Mouse (Mus musculus) hindlimb bud, embryonic 11.5 days (tissue): ENCODE data around the gene Ush2a.
A peak's percentile ranks its signal among the peaks of the same experiment; 100 is the strongest.

Source experiments
- DNase-seq: peaks from one replicate; pipeline ENCODE4 v3.0.0-alpha.2; 2012; ENCODE audit warnings: low read depth, low spot score; ENCODE audit errors: extremely low spot score

Gene Ush2a

DNA sequence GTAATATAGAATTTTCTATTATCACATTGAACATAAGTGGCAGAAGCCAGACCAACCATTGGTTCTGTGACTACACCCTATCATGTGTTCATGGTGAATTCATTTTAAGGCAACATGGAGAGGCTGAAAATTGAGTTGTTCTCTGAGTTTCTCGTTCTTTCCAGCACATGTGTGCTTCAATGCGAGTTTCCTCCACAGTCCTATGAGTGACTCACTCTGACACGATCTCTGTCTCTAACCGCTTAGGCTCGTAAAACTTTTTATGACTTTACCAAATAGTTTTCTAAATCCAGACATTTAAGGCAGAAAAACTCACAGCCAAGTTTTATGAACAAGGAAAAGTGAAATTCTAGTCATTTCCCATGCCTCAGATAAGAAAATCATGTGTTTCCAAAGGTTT is 597.9 kb downstream of the Ush2a start:
- no peak for DNase-seq

GRCm38 (mm10) chr1:188865881-188866280 is 604.1 kb downstream of the Ush2a start:
- DNase-seq: no peak

- DNase-seq: no peak
Measured at GRCm38 (mm10) chr1:188866515-188866914, 604.7 kb downstream of the Ush2a start.

GRCm38 (mm10) chr1:188878531-188879055 is 616.8 kb downstream of the Ush2a start:
- no peak for DNase-seq

DNA sequence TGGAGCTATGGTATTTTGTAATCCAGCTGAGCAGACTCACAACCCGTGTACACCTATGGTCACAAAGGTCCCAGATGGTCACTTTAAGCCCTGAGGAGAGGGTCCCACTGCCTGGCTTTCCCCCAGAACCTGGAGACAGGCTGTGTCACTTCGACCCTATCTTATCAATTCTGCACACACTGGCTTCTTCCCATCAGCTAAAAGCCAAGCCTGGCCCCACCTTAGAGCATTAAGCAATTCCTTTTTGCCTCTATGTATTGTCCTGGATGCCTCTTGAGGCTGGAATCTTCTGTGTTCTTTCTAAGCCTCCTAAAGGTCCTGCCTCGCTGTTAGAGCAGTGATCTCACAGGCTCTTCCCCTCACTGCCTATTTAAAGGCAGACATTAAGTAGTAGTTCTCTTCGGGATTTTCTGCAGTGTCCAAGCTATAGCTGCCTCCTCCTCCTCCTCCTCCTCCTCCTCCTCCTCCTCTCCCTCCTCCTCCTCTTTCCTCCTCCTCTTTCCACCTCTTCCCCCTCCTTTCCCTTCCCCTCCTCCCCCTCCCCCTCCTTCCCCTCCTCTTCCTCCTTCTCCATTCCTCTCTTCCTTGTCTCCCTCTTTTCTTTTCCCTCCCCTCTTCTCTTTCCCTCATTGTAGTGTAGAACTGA is 635.2 kb downstream of the Ush2a start:
- DNase-seq: no peak

DNA sequence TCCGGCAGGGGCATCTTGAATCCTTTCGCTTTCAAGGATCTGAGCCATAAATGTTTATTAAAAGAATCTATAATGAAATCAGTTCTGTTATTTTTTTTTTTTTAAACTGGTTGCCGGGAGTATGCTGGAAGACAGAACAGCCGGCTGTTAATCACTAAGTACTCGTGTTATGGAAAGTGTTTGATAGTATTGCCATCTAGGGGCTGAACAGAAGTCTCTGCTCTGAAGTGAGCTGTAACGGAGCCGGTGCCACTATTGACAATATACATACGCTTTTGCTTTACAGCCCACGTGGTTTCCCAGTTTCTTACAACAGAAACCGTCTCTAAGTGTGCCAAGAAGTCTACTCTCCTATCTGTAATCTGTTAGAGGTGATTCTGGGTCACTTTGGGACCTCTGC is 642.3 kb downstream of the Ush2a start:
- no peak for DNase-seq

DNA sequence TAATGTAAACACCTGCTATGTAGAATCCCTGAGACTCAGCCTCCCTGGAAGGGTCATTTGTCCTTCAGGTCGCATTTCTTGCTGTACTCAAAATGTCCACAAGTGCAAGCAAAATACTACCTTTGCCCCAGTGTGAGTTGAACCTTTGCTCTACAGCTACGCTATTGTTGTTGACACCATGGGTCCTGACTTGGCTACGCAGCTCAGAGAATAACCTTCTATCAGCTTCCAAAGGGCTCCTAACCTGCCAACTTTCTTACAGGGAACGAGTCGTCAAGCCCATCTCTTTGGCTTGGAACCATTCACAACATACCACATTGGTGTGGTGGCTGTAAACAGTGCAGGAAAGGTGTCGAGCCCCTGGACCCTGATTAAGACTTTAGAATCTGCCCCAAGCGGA is 644.4 kb downstream of the Ush2a start:
- no peak for DNase-seq

DNA sequence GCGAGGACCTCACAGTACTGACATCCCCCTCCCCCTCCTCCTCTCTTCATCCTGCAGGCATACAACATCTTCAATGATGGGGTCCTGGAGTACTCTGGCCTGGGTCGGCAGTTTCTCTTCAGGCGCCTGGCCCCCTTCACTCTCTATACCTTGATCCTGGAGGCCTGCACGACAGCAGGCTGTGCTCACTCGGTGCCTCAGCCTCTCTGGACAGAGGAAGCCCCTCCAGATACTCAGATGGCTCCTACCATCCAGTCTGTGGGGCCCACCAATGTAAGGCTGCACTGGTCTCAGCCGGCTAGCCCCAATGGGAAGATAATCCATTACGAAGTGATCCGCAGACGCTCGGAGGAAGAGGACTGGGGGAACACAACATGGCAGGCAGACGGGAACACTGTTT is 648.8 kb downstream of the Ush2a start:
- DNase-seq: no peak

- no peak for DNase-seq
Measured at GRCm38 (mm10) chr1:188919946-188920345, 658.1 kb downstream of the Ush2a start.

- DNase-seq: no peak
Measured at GRCm38 (mm10) chr1:188937246-188937780, 675.5 kb downstream of the Ush2a start.

DNA sequence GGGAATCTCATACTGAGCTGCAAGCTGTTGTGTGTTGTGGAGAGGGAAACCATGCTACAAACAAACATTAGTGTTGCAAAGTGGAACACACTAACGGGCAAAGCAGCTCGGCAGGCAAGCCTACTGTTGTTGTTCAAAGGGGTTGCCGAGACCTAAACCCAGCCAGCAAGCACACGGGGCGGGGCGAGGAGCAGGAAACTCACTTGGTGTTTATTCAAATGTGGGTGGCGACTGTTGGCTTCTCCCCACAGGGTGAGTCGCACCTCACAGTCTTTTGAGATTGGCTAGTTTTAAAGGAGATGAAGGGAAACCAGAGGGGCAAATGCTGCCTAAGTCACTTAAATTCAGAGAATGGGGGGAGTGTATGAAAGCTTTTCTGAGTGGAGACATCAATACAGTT is 683.5 kb downstream of the Ush2a start:
- DNase-seq: no peak

- DNase-seq: no peak
Measured at GRCm38 (mm10) chr1:188946849-188947248, 685.0 kb downstream of the Ush2a start.

DNA sequence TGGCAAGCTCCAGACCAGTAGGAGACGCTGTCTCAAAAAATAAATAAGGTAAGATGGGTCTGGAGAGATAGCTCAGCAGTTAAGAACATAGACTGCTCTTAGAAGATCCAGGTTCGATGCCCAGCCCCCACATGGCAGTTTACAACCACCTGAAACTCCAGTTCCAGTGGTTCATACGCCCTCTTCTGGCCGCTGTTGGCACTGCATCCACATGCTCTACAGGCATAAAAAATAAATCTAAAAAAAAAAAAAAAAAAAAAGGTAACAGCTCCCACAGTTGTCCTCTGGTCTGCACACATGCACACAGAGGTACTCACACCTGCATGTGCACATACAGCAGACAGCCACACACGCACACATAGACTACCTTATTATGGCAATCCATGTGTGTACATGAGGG is 686.0 kb downstream of the Ush2a start:
- no peak for DNase-seq

DNA sequence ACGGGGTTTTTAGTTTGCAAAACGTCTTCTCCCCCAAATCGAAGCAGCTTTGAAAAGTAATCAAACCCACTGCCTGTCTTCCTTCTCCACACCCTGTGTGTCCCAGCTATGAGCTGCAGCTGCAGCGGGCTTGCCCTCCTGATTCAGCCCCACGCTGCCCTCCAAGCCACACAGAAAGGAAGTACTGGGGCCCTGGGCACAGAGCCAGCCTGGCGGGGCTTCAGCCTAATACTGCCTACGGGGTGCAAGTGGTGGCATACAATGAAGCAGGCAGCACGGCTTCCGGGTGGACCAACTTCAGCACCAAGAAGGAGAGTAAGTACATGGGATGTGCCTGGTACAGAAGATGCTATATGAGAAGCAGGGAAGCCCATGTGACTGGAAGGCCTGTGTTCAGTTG is 686.5 kb downstream of the Ush2a start:
- DNase-seq: no peak

- DNase-seq: no peak
Measured at GRCm38 (mm10) chr1:188951091-188951490, 689.3 kb downstream of the Ush2a start.

DNA sequence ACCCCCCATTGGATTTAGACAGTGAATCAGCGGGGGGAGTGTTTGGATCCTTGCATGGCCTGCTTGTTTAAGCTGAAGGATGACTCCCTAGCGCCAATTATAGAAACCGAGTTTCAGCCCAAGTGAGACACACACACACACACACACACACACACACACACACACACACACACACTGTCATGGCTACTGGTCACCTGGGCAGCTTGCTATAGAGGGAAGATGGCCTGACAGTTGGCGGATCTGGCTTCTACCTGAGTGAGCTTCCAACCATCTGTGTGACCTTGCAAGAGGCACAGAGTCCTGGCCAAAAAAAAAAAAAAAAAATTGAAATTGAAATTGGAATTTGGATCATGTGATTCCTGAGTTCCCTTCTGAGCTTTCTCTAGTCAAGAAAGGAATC is 690.7 kb downstream of the Ush2a start:
- no peak for DNase-seq

DNA sequence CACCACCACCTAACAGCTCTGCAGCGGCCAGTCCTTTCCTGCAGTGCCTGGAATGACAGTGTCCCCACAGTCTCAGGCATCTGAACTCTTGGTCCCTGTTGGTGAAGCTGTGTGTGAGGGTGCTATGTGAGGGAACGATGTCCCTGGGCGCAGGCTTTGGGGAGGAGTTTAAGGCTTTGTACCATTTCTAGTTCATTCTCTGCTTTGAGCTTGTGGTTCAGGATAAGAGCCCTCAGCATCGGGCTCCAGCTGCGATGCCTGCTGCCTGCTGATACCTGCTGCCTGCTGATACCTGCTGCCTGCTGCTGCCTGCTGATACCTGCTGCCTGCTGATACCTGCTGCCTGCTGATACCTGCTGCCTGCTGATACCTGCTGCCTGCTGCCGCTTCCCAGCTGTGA is 711.3 kb downstream of the Ush2a start:
- DNase-seq: no peak

DNA sequence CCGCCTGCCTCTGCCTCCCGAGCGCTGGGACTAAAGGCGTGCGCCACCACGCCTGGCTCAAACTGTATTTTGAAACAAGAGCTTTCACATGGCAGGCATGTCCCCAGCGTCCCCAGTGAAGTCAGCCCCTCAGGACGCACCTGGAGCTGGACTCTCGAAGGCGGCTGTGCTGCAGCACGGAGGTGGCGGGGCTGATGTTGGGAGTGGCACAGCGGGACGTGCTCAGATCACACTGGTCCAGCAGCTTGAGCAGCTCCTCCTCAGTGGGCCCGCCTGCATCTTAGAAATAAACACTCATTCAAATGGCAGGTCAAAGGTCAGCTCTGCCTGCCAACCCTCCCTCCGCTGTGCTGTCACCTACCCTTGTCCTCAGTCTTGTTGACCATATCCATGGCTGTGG is 712.1 kb downstream of the Ush2a start:
- DNase-seq: no peak

- DNase-seq: peak; percentile 39
Measured at GRCm38 (mm10) chr1:188980050-188980449, 718.2 kb downstream of the Ush2a start.

- DNase-seq: peak; percentile 35
Measured at GRCm38 (mm10) chr1:188993218-188993617, 731.4 kb downstream of the Ush2a start.

- no peak for DNase-seq
Measured at GRCm38 (mm10) chr1:188997921-188998320, 736.1 kb downstream of the Ush2a start.

DNA sequence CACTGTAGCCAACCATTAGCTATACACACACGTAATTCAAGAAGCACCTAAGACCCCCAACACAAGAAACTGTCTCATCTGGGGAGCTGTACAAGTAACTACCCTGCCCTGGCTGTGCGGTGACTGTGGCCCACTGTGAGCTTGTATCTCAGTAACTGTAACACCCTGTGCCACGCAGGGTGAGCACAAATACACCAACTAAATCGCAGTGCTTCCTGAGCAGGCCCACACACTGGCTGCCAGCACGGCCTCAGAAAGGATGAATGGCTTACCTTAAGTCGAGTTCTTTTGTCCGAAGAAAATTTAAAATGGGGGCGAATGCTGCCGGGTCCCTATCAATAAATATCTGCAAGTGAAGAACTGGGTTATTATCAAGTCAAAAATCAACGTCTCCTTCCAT is 738.2 kb downstream of the Ush2a start:
- no peak for DNase-seq

DNA sequence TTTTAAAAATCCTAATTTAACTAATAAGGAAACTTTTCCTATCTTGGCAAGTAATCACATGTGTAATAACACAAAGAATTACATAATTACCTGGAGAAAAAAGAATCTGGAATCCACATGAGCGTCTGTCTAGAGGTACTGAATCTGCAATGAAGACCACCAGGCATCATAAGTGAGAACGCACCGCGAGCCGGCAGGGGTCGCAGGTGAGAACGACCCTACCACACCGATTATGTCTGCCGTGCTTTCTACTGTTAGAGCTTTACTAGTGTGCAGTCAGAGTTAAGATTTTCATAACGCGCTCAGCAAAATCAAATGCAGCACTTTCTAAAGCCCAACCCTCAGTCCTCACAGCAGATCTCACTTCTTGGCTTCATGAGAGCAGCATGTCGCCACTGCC is 740.0 kb downstream of the Ush2a start:
- no peak for DNase-seq
